Mouse (Mus musculus): Measurements from ENCODE around the gene Arhgap1. TPM values are rescaled to one million over a fixed set of nuclear protein-coding genes. Genes with fewer than 3 reads are reported as not detected.
A peak's percentile ranks its signal among the peaks of the same experiment; 100 is the strongest.
"Not testable (repeated sequence)": the region's sequence is repeated elsewhere in the genome, so short reads cannot be mapped to it uniquely, and the experiment has no call there.

The Arhgap1 gene
- 10 to 100 TPM; 63.7 to 68.4 TPM for total RNA-seq (2021)
- long read RNA-seq, experiment 1, transcript Arhgap1-202 (14 exons, 3,201 nt), result major isoform, 8 of 31 reads
- long read RNA-seq, experiment 1, partial matches to known transcripts, result 8 of 31 reads
- long read RNA-seq, experiment 1, other reads (novel, unspliced or antisense), result 11 of 31 reads
- long read RNA-seq, experiment 2, transcript Arhgap1-202 (14 exons, 3,201 nt), result major isoform, 5 of 17 reads
- long read RNA-seq, experiment 2, partial matches to known transcripts, result 3 of 17 reads
- long read RNA-seq, experiment 2, other reads (novel, unspliced or antisense), result 6 of 17 reads

GRCm38 (mm10) chr2:91649553-91650359 is at the start of gene Arhgap1, which contains the start of gene Zfp408:
Gene Arhgap1 (plus strand): TSS chr2:91649860.
Gene Zfp408 (minus strand): TSS chr2:91649791.
- peak; percentile 97 for DNase-seq

GRCm38 (mm10) chr2:91600475-91600874 is 49.2 kb upstream of the Arhgap1 start:
- no peak for DNase-seq

GRCm38 (mm10) chr2:91602389-91602788 is 47.3 kb upstream of the Arhgap1 start:
- DNase-seq, result no peak

GRCm38 (mm10) chr2:91609370-91609769 is 40.3 kb upstream of the Arhgap1 start:
- DNase-seq, result not testable (repeated sequence)

DNA sequence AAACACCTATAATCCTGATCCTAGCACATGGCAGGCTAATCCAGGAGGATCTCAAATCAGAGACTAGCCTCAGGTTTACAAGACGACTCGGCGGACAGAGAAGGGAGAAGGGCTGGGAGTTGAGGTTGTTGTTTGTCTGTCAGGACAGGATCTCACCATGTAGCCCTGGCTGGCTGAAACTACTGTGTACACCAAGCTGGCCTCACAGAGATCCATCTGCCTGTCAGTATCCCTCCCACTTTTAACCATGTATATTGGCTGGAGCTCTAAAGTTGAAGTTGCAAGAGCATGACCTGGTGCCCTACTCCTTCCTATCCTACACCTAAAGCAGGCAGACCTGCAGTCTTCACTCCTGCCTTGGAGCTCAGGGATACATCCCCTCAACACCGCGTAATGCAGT is 27.3 kb upstream of the Arhgap1 start:
- no peak for DNase-seq

DNA sequence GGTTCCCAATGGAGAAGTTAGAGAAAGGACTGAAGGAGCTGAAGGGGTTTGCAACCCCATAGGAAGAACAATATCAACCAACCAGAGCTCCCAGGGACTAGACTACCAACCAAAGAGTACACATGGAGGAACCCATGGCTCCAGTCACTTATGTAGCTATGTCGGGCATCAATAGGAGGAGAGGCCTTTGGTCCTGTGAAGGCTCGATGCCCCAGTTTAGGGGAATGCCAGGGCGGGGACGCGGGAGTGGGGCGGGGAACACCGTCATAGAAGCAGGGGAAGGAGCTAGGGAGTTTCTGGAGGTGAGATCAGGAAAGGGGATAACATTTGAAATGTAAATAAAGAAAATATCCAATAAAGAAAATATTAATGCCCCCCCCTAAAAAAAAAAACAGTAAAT is 26.3 kb upstream of the Arhgap1 start:
- not testable (repeated sequence) for DNase-seq

GRCm38 (mm10) chr2:91627486-91627885 is 22.2 kb upstream of the Arhgap1 start:
- DNase-seq, result no peak

DNA sequence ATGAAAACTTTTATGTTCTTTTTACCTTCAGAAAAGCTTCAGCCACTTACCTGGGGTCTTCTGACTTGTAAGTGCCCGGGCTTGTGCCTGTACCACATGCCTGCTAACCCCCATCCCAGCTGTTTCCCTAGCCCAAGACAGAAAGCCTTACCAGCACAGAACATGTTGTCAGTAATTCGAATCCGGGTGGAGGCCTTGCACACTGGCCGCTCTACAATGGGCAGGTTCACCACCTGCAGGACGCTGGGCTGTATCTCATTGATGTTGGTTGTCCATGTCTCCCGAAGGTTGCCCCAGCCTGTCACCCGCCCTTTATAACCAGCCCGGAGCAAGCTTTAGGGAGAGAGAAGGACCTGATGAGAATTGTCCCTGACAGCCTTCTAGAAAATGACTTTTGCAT is 21.5 kb upstream of the Arhgap1 start:
- no peak for DNase-seq

GRCm38 (mm10) chr2:91629682-91630081 is 20.0 kb upstream of the Arhgap1 start:
- DNase-seq, result peak; percentile 48 to 56

- peak; percentile 38 to 45 for DNase-seq
Observed at GRCm38 (mm10) chr2:91630384-91630783, 19.3 kb upstream of the Arhgap1 start.

DNA sequence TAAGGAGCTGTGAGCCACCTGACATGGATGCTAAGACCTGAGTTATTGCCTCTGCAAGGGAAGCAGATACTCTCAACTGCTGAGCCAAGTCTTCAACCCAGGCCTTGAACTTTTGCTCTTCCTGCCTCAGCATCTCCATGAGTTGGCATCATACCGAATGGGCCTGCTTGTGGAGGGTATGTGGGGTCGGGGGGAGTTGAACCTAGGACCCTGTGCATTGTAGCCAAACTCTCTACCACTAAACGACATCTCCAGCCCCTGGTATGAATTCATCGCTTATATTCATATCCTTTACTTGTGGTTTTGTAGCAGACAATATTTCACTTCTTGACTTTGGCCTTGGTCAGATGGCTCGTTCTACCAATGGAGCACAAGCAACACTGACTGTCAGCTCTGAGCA is 17.8 kb upstream of the Arhgap1 start:
- DNase-seq, result peak in 1 of 2 experiments; percentile 43

DNA sequence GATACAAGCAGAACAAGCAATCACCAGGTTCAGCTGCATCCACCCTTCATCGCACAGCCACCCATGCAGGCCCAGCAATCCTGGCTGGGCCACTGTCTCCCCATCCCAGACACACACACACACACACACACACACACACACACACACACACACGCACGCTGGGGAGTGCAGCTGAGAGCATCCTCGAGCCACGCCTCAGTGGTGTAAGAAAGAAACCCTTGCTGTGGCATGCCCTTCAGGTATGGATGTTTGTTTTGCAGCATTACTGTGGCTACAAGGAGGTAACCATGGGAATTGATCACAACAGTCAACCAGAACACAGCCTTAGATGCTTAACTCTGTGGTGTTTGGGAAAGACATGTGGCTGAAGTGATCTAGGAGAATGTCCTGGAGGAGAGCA is 17.3 kb upstream of the Arhgap1 start:
- no peak for DNase-seq

DNA sequence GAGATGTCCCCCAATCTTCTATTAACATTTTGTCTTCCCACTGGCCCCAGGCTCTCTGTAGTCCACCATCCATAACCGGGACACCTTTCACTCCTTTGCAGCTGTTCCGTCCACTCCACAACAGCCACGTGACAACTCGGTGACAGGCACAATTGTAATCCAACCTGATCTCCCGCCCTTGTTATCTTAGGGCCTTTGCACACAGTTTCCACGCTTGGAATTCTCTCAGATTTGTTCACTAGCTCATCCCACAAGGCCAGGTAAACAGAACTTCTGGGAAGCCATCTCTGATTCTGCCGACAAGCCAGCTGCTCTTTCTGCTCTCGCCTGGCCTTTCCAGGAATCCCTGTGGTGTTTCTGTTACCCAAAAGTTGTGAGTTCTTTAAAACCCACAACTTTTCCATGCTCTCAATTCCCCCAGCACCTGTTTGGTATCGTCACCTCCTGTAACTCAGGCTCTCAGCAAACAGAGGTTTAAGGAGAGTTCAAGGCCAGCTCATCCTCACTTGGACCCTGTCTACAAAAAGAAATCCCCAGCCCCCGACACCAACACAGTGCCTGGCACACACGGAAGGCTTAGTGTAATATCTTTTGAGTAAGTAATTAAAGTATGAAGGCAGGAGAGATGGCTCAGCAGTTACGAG is 16.2 kb upstream of the Arhgap1 start:
- no peak for DNase-seq

DNA sequence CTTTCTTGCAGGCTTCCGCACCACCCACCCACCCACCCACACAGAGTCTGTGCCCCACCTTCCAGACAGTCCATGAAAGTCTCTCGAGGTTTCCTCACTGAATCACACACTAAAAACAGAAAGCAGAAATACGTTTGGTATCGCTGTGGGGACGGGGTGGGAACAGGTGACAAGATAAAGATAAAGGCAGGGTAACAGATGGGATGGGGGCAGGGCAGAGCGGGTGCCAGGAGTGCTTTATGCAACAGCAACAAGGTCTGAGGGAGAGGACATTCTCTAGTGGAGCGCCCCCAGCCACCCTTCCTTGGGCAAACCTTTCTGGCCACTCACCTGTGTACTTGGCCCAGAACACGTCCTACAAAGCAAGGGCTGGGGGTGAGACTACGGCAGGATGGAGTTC is 14.8 kb upstream of the Arhgap1 start:
- no peak for DNase-seq

DNA sequence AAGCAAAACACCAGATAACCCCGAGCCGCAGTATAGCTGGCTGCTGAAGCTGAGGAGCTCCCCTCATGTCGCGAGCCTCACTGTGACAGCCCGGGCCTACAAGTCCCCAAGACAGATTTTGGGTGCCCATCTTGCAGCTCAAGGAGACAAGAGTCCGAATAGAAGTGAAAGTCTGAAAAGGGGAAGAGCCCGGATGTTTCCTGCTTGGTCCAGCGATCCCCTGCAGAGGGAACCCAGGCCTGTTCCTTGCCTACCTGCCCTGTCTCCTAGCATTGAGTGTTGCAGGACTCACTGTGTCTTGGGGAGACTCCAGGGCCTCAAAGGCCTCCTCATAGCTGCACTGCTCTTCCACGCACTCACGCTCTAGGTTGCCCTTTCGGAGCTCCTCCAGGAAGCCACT is 14.2 kb upstream of the Arhgap1 start:
- DNase-seq, result no peak

DNA sequence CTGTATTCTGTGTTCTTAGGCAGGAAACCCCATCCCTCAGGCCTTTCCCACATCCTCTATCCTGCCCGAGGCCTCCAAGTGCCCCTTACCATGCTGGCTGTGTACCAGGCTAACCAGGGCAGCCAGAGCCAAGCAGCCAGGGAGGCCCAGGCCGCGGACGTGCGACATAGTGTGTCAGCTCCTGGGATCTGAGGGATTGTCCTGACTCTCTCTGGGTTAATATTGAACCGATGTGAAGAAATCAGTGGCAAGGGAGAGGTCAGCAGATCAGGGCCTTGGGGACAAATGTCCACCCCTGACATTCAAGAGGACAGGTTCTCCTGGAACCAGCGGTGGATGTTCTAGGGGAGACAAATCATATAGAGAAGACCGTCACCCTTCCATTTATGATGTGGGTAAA is 13.4 kb upstream of the Arhgap1 start, which contains the start of gene F2:
F2 (minus strand) TSS at position 186 of the 400 bp plus-strand sequence.
- no peak for DNase-seq

GRCm38 (mm10) chr2:91636727-91637338 is 12.8 kb upstream of the Arhgap1 start:
- no peak for DNase-seq

DNA sequence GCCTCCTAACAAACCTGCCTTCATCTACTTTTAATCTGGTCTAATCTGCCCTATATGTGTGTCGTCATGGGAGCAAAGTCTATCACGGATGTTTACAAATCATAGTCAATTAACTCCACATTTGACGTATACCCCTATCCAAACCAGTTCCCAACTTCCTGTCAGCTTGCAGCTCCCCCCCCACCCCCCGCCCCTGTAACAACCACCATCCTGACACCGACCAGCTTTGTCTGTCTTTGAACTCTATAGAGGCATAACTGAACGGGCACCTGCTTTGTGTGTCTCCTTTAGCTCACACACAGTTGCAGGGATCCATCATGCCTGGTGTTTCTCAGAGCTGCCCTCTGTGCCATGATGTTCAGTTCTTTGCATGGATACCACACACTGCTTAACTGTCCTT is 10.7 kb upstream of the Arhgap1 start:
- DNase-seq, result no peak

GRCm38 (mm10) chr2:91642825-91643415 is 6.7 kb upstream of the Arhgap1 start:
- DNase-seq, result no peak

DNA sequence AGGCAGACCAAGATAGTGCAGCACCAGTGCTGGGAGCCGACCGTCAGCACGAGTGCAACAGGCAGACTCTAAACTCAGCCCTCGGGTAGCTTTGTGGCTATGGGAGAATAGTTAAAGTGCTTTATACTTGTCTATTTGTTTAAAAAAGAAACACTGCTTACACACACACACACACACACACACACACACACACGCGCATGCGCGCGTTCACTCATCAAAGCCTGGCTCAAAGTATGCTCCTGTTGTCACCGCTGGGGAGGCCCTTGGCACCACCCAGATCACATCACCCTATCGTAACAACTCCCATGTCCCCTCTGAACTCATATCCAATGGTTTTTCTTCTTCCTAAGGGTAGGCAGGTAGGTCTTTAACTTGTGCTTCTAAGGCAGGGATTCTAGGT is 5.6 kb upstream of the Arhgap1 start:
- DNase-seq, result no peak

DNA sequence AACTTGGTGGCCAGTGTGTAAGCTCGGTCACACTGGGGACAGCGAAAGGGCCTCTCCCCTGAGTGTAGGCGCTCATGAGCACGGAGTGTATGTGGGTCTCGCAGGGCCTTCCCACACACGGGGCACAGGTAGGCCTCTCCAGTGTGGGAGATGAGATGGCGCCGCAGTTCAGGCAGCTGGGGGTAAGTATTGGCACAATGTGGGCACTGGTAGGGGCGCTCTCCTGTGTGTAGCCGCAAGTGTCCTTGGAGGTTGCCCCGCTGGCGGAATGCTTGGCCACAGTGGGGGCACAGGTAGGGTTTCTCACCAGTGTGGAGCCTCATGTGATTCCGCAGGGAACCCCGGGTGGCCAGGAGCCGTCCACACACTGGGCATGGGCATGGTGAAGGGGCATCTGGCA is 4.3 kb upstream of the Arhgap1 start:
- no peak for DNase-seq

DNA sequence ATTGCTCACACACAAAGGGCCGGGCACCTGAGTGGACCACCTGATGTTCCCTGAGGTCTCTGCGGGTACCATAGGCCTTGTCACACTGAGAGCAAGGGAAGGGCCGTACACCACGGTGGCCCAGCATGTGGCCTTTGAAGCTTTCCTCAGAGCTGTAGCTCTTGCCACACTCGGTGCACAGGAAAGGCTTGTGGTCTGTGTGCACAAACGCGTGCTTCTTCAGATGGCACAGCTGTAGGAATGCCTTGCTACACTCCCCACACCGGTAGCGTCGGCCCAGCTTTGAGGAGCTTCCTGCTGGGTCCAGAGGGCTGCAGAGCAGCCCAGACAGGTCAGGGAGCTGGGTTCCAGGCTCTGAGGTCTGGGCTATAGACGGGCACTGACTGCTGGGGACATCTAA is 3.8 kb upstream of the Arhgap1 start:
- DNase-seq, result no peak
